Comparison of ENCODE assay signal across 23 mouse cellular contexts in genomic region chr1:153090081-153090480, GRCm38 (mm10).
DNase-seq lines count a peak whose midpoint lies in the region; ATAC-seq and TF ChIP-seq lines count a peak whose summit lies in the region.
"Had no signal": no experiment of that assay in that cellular context is flagged by ENCODE, and none has a peak within 500 bp of the region (broad histone marks: within the 10 kb centered on the region; RNA-seq: fewer than 3 reads in every experiment).

No protein-coding gene starts in this region.

- ATAC-seq in hindbrain, embryonic 14.5 days (ENCODE audit: low FRiP score): no peak
- ATAC-seq: forebrain, embryonic 13.5 days; hindbrain, postnatal 0 days; intestine, embryonic 15.5 days had no signal

- no peaks in the 10 kb centered on the region for H3K36me3 ChIP-seq in hindbrain, embryonic 10.5 days
- H3K36me3 ChIP-seq in hindbrain, embryonic 14.5 days (replicated peaks; ENCODE audit: control insufficient read depth, insufficient read depth): peaks cover 15% of the 10 kb centered on the region; the same call in 1 of the 2 replicates
- H3K36me3 ChIP-seq in thymus, adult 2 months (ENCODE audit: control insufficient read depth, insufficient read depth, low read length): no peaks in the 10 kb centered on the region
- H3K36me3 ChIP-seq in embryonic facial prominence, embryonic 10.5 days (replicated peaks): no peaks in the 10 kb centered on the region
- H3K36me3 ChIP-seq: heart, embryonic 13.5 days; intestine, embryonic 15.5 days had no signal

- H3K9ac ChIP-seq in hindbrain, embryonic 14.5 days: no peak overlapping the region
- H3K9ac ChIP-seq: forebrain, embryonic 13.5 days; heart, embryonic 13.5 days; intestine, embryonic 15.5 days; liver, embryonic 14.5 days; midbrain, embryonic 12.5 days; neural tube, embryonic 13.5 days had no signal

- TF ChIP-seq CTCF in thymus, adult 2 months (IDR thresholded peaks at IDR 0.05; ENCODE audit: borderline replicate concordance, control insufficient read depth, extremely low read depth, insufficient read depth, low read length, poor library complexity): no peak

- no peak overlapping the region for H3K4me2 ChIP-seq in hindbrain, embryonic 14.5 days (replicated peaks)
- H3K4me2 ChIP-seq: forebrain, embryonic 13.5 days; heart, embryonic 13.5 days; intestine, embryonic 15.5 days; midbrain, embryonic 12.5 days; neural tube, embryonic 13.5 days had no signal

- WGBS in hindbrain, embryonic 10.5 days: 83% methylated on average over 2 of the region's 2 CpGs
- 81% methylated on average over 2 of the region's 2 CpGs for WGBS in hindbrain, embryonic 14.5 days
- WGBS in thymus, adult 2 months: 67% methylated on average over 2 of the region's 2 CpGs
- 82% methylated on average over 2 of the region's 2 CpGs for WGBS in embryonic facial prominence, embryonic 10.5 days

- H3K27ac ChIP-seq in hindbrain, embryonic 10.5 days: 0 out of 2 replicates have a peak overlapping the region, but pooled peaks have one; percentile 17
- H3K27ac ChIP-seq in hindbrain, embryonic 14.5 days: no peak overlapping the region
- H3K27ac ChIP-seq in thymus, adult 2 months (ENCODE audit: control insufficient read depth, insufficient read depth, low read length): no peak overlapping the region
- H3K27ac ChIP-seq in embryonic facial prominence, embryonic 10.5 days (replicated peaks): no peak overlapping the region
- H3K27ac ChIP-seq: forebrain, embryonic 13.5 days; heart, embryonic 13.5 days; hindbrain, postnatal 0 days; intestine, embryonic 15.5 days; liver, embryonic 14.5 days; midbrain, embryonic 12.5 days; neural tube, embryonic 13.5 days had no signal

- no peaks in the 10 kb centered on the region for H3K9me3 ChIP-seq in hindbrain, embryonic 10.5 days
- no peaks in the 10 kb centered on the region for H3K9me3 ChIP-seq in hindbrain, embryonic 14.5 days (ENCODE audit: control insufficient read depth, low read length)
- H3K9me3 ChIP-seq in embryonic facial prominence, embryonic 10.5 days: no peaks in the 10 kb centered on the region
- H3K9me3 ChIP-seq: forebrain, embryonic 13.5 days; heart, embryonic 13.5 days; intestine, embryonic 15.5 days; midbrain, embryonic 12.5 days; neural tube, embryonic 13.5 days had no signal

- no peak for TF ChIP-seq POLR2A in thymus, adult 2 months (IDR thresholded peaks at IDR 0.05; ENCODE audit: control insufficient read depth, extremely low read depth, insufficient read depth, low read length, poor library complexity)

- DNase-seq in hindbrain, embryonic 10.5 days (ENCODE audit: low spot score): no peak
- DNase-seq in hindbrain, embryonic 14.5 days (ENCODE audit: low spot score): no peak
- peak; percentile 33 for DNase-seq in thymus, adult 2 months
- DNase-seq in thymus, adult 18-20 months: no peak
- DNase-seq in c-Kit-positive CD71-negative TER-119-negative erythroid progenitor cells, embryonic 14.5 days (ENCODE audit: low read depth): peak; percentile 24
- no peak for DNase-seq in embryonic facial prominence, embryonic 10.5 days (ENCODE audit: low spot score)
- no peak for DNase-seq in ovary, postnatal 14 days (ENCODE audit: low spot score)
- DNase-seq: adrenal gland, postnatal 10 days; cerebellum, adult 2 months; gastrocnemius, postnatal 25 days; heart, adult 18-20 months; heart, postnatal 10 days; kidney, adult 2 months; layer of hippocampus, postnatal 36 days; liver; lung, adult 2 months had no signal

- peaks cover 11% of the 10 kb centered on the region for H3K27me3 ChIP-seq in hindbrain, embryonic 10.5 days (ENCODE audit: insufficient read depth, poor library complexity, severe bottlenecking)
- H3K27me3 ChIP-seq in hindbrain, embryonic 14.5 days (ENCODE audit: control insufficient read depth, insufficient read depth, low read length): no peaks in the 10 kb centered on the region
- H3K27me3 ChIP-seq in thymus, adult 2 months (ENCODE audit: control insufficient read depth, insufficient read depth, low read length): no peaks in the 10 kb centered on the region
- H3K27me3 ChIP-seq in embryonic facial prominence, embryonic 10.5 days (replicated peaks; ENCODE audit: low read depth, poor library complexity, severe bottlenecking): peaks cover 16% of the 10 kb centered on the region
- H3K27me3 ChIP-seq: forebrain, embryonic 13.5 days; heart, embryonic 13.5 days; intestine, embryonic 15.5 days; neural tube, embryonic 13.5 days had no signal

- no peak overlapping the region for H3K4me3 ChIP-seq in hindbrain, embryonic 10.5 days
- no peak overlapping the region for H3K4me3 ChIP-seq in hindbrain, embryonic 14.5 days (replicated peaks; ENCODE audit: low read length)
- H3K4me3 ChIP-seq in thymus, adult 2 months (ENCODE audit: control insufficient read depth, insufficient read depth, low read length): no peak overlapping the region
- H3K4me3 ChIP-seq in embryonic facial prominence, embryonic 10.5 days: no peak overlapping the region
- H3K4me3 ChIP-seq: forebrain, embryonic 13.5 days; heart, embryonic 13.5 days; intestine, embryonic 15.5 days; midbrain, embryonic 12.5 days; neural tube, embryonic 13.5 days had no signal

- H3K4me1 ChIP-seq in hindbrain, embryonic 10.5 days (replicated peaks): peaks cover 50% of the 10 kb centered on the region
- H3K4me1 ChIP-seq in hindbrain, embryonic 14.5 days (replicated peaks; ENCODE audit: control insufficient read depth, insufficient read depth, low read length): no peaks in the 10 kb centered on the region
- peaks cover 7% of the 10 kb centered on the region for H3K4me1 ChIP-seq in thymus, adult 2 months (replicated peaks; ENCODE audit: control insufficient read depth, insufficient read depth, low read length)
- peaks cover 51% of the 10 kb centered on the region for H3K4me1 ChIP-seq in embryonic facial prominence, embryonic 10.5 days
- H3K4me1 ChIP-seq: midbrain, embryonic 12.5 days had no signal

Comparison
In these comparisons a context has a peak if more than half of its experiments do, and no peak if none do; other contexts are left out.
1. DNase-seq: peak in thymus, adult 2 months (single experiment) and c-Kit-positive CD71-negative TER-119-negative erythroid progenitor cells, embryonic 14.5 days (single experiment); none in hindbrain, embryonic 10.5 days (single experiment), hindbrain, embryonic 14.5 days (single experiment), thymus, adult 18-20 months (0 of 2), embryonic facial prominence, embryonic 10.5 days (single experiment) and ovary, postnatal 14 days (single experiment).